Mouse (Mus musculus) lung, postnatal 14 days (tissue): ENCODE data around the gene Eef2.
A peak's percentile ranks its signal among the peaks of the same experiment; 100 is the strongest.
"Not testable (repeated sequence)": the region's sequence is repeated elsewhere in the genome, so short reads cannot be mapped to it uniquely, and the experiment has no call there.

Experiments used
- DNase-seq: peaks from one replicate; pipeline ENCODE4 v3.0.0; 2021

The Eef2 gene

GRCm38 (mm10) chr10:81201807-81202758 lies 25.7 kb downstream of the Eef2 start, which contains the start of gene Nmrk2:
TSS of gene Nmrk2 (minus strand) at chr10:81202051.
- no peak for DNase-seq

DNA sequence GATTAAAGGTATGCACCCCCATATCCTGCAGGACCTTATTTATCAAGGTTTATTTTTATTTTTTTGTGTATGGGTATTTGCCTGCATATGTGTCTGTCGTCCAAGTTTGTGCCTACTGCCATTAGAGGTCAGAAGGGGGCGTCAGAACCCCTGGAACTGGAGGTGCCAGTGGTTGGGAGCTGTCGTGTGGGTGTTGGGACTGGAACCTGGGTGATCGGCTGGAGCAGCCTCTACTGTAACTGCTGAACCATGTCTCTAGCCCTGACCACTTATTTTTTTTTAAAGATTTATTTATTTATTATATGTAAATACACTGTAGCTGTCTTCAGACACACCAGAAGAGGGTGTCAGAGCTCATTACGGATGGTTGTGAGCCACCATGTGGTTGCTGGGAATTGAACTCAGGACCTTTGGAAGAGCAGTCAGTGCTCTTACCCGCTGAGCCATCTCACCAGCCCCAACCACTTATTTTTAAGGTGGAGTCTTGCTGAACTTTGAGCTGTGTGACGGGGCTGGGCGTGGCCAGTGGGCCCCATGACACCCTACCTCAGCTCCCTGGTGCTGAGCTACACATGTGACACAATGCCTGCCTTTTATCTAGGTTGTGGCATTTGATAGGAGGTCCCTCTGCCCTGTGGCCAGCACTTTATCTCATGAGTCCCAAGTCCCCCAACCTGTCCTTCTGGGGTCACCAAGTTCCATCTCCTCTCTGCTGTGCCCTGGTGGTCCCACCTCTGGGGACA lies 26.7 kb downstream of the Eef2 start:
- DNase-seq = no peak

- DNase-seq = no peak
Observed at GRCm38 (mm10) chr10:81204137-81204536, 27.7 kb downstream of the Eef2 start.

- no peak for DNase-seq
Observed at GRCm38 (mm10) chr10:81210154-81210553, 33.7 kb downstream of the Eef2 start.

DNA sequence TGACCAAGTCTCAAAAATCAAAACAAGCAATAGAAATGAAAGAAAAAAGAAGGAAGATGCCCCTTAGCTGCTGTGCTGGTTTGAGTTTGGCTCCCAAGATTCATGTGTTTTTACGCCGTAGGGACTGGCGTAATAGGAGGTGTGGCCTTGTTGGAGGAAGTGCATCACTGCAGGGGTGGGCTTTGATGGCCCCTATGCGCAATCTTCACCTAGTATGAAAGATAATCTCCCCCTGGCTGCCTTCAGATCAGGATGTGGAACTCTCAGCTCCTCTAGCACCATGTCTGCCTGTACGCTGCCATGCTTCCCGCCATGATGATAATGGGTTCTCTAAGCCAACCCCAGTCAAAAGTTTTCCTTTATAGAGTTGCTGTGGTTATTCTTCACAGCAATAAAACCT lies 39.8 kb downstream of the Eef2 start:
- no peak for DNase-seq

DNA sequence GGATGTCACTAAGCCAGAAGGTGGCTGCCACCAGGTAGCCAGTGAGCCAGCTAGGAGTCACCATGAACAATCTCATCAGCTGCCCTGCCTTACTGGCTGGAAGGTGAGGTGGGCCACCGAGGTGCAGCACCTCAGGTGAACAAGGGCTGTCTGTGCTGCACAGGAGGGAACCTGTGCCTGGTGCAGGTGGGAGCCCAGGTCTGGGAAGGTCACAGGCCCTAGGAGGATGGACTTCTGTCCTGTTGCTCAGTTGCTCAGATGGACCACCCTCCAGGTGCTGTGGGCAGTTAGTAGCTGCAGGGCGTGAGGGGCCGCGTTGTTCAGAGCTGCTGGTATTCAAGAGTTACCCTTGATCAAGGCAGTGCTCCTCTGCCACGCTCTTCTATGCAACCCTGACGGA lies 40.4 kb downstream of the Eef2 start:
- no peak for DNase-seq

DNA sequence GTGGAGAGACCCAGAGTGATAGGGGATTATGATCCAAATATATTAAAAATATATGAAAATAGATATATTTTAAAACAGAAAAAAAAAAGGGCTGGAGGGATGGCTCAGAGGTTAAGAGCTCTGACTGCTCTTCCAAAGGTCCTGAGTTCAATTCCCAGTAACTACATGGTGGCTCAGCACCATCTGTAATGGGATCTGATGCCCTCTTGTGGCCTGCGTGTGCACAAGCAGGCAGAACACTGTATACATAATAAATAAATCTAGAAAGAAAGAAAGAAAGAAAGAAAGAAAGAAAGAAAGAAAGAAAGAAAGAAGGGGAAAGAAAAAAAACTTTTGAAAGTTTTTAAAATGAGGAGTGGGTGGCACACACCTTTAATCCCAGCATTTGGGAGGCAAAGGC lies 40.8 kb downstream of the Eef2 start:
- peak; percentile 35 for DNase-seq

DNA sequence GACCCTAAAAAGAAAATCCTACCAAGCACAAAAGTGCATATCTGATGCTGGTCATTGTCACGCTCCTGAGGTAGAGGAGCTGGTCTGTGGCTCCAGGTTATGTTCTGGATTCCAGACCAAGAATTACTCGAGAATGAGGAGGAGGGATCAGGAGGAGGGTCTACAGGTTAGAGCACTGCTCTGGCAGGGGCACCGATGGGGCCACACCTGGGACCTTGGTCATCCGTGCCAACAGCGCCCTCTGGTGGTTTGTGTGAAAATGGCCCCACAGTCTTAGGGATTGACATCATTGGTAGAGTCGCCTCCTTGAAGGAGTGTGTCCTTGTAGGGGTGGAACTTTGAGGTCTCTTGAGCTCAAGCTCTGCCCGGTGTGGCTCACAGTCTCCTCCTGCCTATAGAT lies 41.5 kb downstream of the Eef2 start:
- peak; percentile 84 for DNase-seq

DNA sequence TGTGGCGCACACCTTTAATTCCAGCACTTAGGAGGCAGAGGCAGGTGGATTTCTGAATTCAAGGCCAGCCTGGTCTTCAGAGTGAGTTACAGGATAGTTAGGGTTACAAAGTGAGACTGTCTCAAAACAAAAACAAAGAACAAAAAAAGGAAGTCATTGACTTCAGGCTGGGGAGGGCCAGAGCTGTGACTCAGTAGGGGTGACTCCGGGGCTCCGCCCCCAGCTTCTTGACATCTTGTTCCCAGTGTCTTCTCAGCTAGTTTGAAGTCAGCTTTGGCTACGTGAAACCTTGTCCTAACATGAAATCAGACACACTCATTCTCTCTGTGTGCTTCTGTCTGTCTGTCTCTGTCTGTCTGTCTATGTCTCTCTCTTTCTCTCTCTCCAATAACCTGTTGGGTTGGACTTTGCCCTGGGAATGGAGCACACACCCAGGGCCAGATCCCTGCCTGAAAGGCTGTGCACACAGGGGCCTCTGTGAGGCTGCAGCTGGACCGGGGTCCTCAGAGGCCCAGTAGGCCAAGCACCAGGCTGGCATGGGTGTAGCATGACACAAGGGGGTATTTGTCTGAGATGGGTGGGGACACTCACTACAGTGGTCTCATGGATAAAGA lies 45.1 kb downstream of the Eef2 start:
- DNase-seq = no peak

- not testable (repeated sequence) for DNase-seq
Observed at GRCm38 (mm10) chr10:81223731-81224130, 47.3 kb downstream of the Eef2 start.

GRCm38 (mm10) chr10:81229735-81230437 lies 53.5 kb downstream of the Eef2 start:
- no peak for DNase-seq

- DNase-seq = no peak
Observed at GRCm38 (mm10) chr10:81230438-81231332, 54.3 kb downstream of the Eef2 start, which contains the start of gene Atcay. TSS of gene Atcay (minus strand) at chr10:81230833.

DNA sequence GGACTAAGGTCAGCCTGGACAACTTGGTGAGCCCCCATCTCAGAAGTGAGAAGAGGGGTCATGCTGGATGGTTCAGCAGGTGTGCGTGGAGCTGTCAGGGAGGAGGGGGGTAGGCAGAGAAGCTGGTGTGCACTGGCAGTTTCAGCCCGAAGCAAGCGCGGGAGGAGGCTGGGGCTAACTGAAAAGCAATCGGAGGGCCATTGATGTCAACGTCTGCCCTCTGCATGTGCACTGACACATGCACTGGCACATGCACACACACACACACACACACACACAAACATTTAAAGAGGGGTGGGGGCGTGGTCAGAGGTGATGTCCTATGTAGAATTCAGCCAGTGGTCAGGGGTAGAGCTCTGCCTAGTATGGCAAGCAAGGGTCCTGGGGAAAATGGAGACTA lies 55.0 kb downstream of the Eef2 start:
- DNase-seq = no peak
